Mouse (Mus musculus) cerebellum, adult 2 months (tissue): ENCODE results near the gene Guca2a.

Experiments
- CTCF ChIP-seq: fragments of 200-500 bp; IDR thresholded peaks from 2 replicates; pipeline ENCODE4 v1.5.1; 2011; ENCODE audit warnings: low read depth, mild to moderate bottlenecking, control low read depth, low read length, moderate library complexity, borderline replicate concordance; ENCODE audit not compliant: insufficient read depth
- POLR2A ChIP-seq: fragments of 200-500 bp; IDR thresholded peaks from 2 replicates; pipeline ENCODE4 v1.6.1; 2011; ENCODE audit warnings: low read length, control low read depth, borderline replicate concordance; ENCODE audit not compliant: insufficient read depth

DNA sequence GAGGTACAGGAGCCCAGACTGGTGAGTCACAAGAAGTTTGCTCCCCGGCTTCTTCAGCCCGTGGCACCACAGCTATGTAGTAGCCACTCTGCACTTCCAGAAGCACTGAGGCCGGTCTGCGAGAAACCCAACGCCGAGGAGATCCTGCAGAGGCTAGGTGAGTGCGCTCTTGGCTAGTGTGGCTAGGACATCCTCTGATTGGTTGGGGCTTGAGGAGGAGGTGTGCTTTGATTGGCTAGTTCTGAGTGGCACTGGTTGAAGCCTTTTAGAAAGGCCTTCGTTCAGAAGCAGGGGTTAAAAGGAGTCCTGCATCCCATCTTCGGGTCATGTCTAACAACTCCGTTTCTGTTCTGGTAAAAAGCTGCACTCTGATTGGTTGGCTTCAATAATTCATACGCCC lies 1.2 kb downstream of the Guca2a start:
- no peak for TF ChIP-seq CTCF
- no peak for TF ChIP-seq POLR2A
